Mouse (Mus musculus) kidney, embryonic 15.5 days (tissue): Measurements from ENCODE around the gene Tnfrsf4. TPM values are rescaled to one million over a fixed set of nuclear protein-coding genes. Genes with fewer than 3 reads are reported as not detected.
A peak's percentile ranks its signal among the peaks of the same experiment; 100 is the strongest.

Source experiments
- ATAC-seq: fragments of 200-750 bp; cut with Nextera tagmentation; replicated peaks from 2 replicates; pipeline ENCODE4 v1.8.0; 2017; ENCODE audit warnings: moderate TSS enrichment; ENCODE audit not compliant: low FRiP score
- H3K27ac ChIP-seq: fragments of 300-500 bp; sonication (generic); 2 replicates; pipeline ENCODE4 v1.5.1; 2015; ENCODE audit warnings: mild to moderate bottlenecking, inconsistent platforms
- H3K27me3 ChIP-seq: fragments of 300-500 bp; sonication (generic); 2 replicates; pipeline ENCODE4 v1.6.1; 2015; ENCODE audit warnings: inconsistent platforms
- H3K36me3 ChIP-seq: fragments of 300-500 bp; sonication (generic); 2 replicates; pipeline ENCODE4 v1.6.1; 2015; ENCODE audit warnings: inconsistent platforms
- H3K4me1 ChIP-seq: fragments of 300-500 bp; sonication (generic); 2 replicates; pipeline ENCODE4 v1.6.1; 2015; ENCODE audit warnings: inconsistent platforms
- H3K4me2 ChIP-seq: fragments of 300-500 bp; sonication (generic); 2 replicates; pipeline ENCODE4 v1.6.1; 2015; ENCODE audit warnings: moderate library complexity, mild to moderate bottlenecking, inconsistent platforms
- H3K4me3 ChIP-seq: fragments of 300-500 bp; sonication (generic); replicated peaks from 2 replicates; pipeline ENCODE4 v1.5.1; 2015; ENCODE audit warnings: mild to moderate bottlenecking, inconsistent platforms
- H3K9ac ChIP-seq: fragments of 300-500 bp; sonication (generic); 2 replicates; pipeline ENCODE4 v1.6.1; 2015; ENCODE audit warnings: mild to moderate bottlenecking, inconsistent platforms
- H3K9me3 ChIP-seq: fragments of 300-500 bp; sonication (generic); replicated peaks from 2 replicates; pipeline ENCODE4 v1.6.1; 2016; ENCODE audit warnings: inconsistent platforms
- WGBS: fragments of 180-500 bp; shearing (Covaris S2); methylation state at CpG from one replicate; pipeline ENCODE4 v1.1.7; 2015; ENCODE audit warnings: mixed read lengths; 5-methylcytosine and 5-hydroxymethylcytosine counted together
- polyA plus RNA-seq: library from polyadenylated mRNA; unstranded; fragments of >200 nt; fragmentation: Nextera tagmentation; extraction: Ambion mirVana; gene quantifications from 2 replicates; pipeline ENCODE4 v1.2.1, GENCODE M21; 2015

The Tnfrsf4 gene
- polyA plus RNA-seq = 0.72 and 0.78 TPM in 2 replicates

DNA sequence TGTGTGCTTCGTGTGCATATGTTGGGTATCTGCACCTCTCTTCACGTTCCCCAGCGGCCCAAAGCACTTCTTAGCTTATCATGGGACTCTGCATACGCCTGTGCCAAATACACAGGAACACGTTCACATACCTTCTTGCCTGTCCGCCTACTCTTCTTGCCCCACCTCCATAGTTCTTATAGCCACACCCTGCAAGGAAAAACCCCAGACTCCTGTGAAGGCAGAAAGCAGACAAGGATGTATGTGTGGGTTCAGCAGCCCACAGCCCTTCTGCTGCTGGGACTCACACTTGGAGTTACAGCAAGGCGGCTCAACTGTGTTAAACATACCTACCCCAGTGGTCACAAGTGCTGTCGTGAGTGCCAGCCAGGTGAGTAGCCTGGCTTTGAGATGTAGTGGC lies at the start of gene Tnfrsf4:
Tnfrsf4 (plus strand) TSS at position 207 of the 400 bp plus-strand sequence.
- no peaks in the 10 kb centered on the region for H3K4me1 ChIP-seq
- ATAC-seq = no peak
- peaks cover 58% of the 10 kb centered on the region for H3K36me3 ChIP-seq
- H3K27me3 ChIP-seq = no peaks in the 10 kb centered on the region
- no peak within 1 kb of the TSS for H3K27ac ChIP-seq
- H3K9me3 ChIP-seq = no peaks in the 10 kb centered on the region
- WGBS = 85% methylated on average over 8 of the region's 8 CpGs
- no peak within 1 kb of the TSS for H3K9ac ChIP-seq
- H3K4me3 ChIP-seq = no peak within 1 kb of the TSS
- no peak within 1 kb of the TSS for H3K4me2 ChIP-seq

DNA sequence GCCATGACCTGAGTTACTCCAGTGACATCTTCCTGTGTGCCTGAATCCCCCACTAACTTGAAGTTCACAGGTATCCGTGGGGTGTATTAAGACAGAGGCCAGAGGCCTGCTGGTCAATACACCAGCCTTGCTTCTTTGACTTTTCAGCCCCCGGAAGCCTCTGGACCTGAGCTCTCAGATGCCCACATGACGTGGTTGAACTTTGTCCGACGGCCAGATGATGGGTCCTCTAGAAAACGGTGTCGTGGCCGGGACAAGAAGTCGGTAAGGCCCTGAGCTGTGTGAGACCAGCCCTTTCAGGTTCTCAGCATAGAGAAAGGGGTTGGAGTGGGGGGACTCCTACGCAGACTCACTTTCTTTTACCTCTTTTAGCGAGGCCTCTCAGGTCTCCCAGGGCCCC lies 49.2 kb upstream of the Tnfrsf4 start:
- Histone ChIP-seq H3K4me2 (0 out of 2 replicates have a peak overlapping the region, but pooled peaks have one; percentile 94), H3K9ac (no peak overlapping the region), H3K4me3 (no peak overlapping the region), H3K36me3 (peaks cover 46% of the 10 kb centered on the region), H3K9me3 (no peaks in the 10 kb centered on the region), H3K4me1 (peaks cover 44% of the 10 kb centered on the region), H3K27ac (no peak overlapping the region), H3K27me3 (no peaks in the 10 kb centered on the region)
- WGBS = 88% methylated on average over 11 of the region's 11 CpGs
- no peak for ATAC-seq

GRCm38 (mm10) chr4:155969043-155969653 lies 44.5 kb upstream of the Tnfrsf4 start:
- H3K27me3 ChIP-seq = no peaks in the 10 kb centered on the region
- peak; percentile 76 for ATAC-seq
- WGBS = 39% methylated on average over 13 of the region's 13 CpGs
- peaks cover 41% of the 10 kb centered on the region for H3K4me1 ChIP-seq
- no peak overlapping the region for H3K9ac ChIP-seq
- H3K4me3 ChIP-seq = no peak overlapping the region
- H3K27ac ChIP-seq = peak overlapping the region; percentile 86
- H3K4me2 ChIP-seq = peak overlapping the region; percentile 23; the same call in 1 of the 2 replicates
- peaks cover 35% of the 10 kb centered on the region for H3K36me3 ChIP-seq
- no peaks in the 10 kb centered on the region for H3K9me3 ChIP-seq

DNA sequence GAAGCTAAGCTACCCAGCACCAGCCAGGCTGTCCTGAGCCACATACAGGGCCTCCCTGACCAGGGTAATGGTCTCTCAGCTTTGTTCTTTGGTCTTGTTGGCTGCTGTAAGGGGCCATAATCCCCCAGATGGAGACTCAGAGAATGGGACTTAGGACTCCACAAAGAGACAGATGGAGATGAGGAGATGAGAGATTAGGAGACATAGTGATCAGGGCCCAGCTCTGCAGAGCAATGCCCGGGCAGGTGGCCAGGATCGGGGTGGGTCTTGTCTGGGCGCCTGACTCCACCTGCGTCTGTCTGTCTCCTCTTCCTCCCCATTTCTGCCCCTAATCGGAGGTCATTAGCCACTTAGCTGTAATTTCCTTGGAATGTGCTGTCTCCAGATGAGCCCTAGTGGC lies 43.4 kb upstream of the Tnfrsf4 start:
- Histone ChIP-seq H3K9ac (no peak overlapping the region), H3K36me3 (peaks cover 24% of the 10 kb centered on the region), H3K4me3 (no peak overlapping the region), H3K4me2 (no peak overlapping the region), H3K27ac (peak overlapping the region; percentile 82; the same call in 1 of the 2 replicates), H3K4me1 (peaks cover 40% of the 10 kb centered on the region), H3K27me3 (no peaks in the 10 kb centered on the region), H3K9me3 (no peaks in the 10 kb centered on the region)
- no peak for ATAC-seq
- WGBS = 82% methylated on average over 5 of the region's 5 CpGs

DNA sequence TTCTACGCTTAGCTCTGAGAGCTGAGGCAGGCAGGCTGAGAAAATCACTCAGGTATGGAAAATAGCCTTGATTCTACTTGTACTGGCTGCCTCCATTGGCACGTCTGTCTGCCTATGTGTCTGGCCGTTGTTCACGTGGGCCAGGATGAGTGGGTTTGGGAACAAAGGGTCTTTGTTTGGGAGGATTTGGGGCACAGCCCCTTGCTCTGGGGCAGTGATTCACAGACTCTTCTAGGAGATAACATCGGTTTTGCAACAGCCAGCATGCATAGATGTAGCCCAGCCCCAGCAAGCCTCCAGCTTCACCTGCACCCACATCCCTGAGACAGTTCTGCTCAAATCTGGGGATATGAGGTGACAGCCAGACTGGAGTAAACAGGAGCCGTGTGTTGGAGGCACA lies 41.0 kb upstream of the Tnfrsf4 start:
- no peak overlapping the region for H3K4me2 ChIP-seq
- no peaks in the 10 kb centered on the region for H3K27me3 ChIP-seq
- H3K9ac ChIP-seq = no peak overlapping the region
- no peak for ATAC-seq
- 0 out of 2 replicates have a peak, but pooled peaks cover 2% of the 10 kb centered on the region for H3K36me3 ChIP-seq
- H3K4me1 ChIP-seq = peaks cover 40% of the 10 kb centered on the region
- WGBS = 59% methylated on average over 6 of the region's 6 CpGs
- no peaks in the 10 kb centered on the region for H3K9me3 ChIP-seq
- no peak overlapping the region for H3K4me3 ChIP-seq
- peak overlapping the region; percentile 77 for H3K27ac ChIP-seq

DNA sequence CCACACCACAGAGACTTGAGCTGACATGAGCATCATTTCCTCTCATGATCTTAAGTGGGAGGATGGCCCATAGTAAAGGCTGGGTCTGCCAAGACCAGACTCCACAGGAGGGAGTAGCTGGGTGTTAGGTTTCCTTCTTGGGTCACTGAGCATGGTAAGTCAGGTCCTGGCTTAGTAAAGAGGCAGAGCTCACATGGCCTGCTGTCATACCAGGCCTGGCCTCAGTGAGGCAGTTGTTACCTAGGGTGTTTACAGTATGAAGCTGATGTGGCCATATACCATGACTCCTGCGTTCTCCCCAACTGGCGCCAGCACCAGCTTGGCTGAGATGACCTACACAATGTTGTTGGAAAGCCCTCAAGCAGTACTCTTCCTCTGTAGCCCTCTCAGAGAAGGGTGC lies 40.4 kb upstream of the Tnfrsf4 start:
- Histone ChIP-seq H3K9me3 (no peaks in the 10 kb centered on the region), H3K27me3 (no peaks in the 10 kb centered on the region), H3K27ac (peak overlapping the region; percentile 77), H3K9ac (no peak overlapping the region), H3K4me2 (no peak overlapping the region), H3K4me3 (no peak overlapping the region), H3K36me3 (no peaks in the 10 kb centered on the region), H3K4me1 (peaks cover 38% of the 10 kb centered on the region)
- ATAC-seq = peak; percentile 82
- 43% methylated on average over 2 of the region's 2 CpGs for WGBS

DNA sequence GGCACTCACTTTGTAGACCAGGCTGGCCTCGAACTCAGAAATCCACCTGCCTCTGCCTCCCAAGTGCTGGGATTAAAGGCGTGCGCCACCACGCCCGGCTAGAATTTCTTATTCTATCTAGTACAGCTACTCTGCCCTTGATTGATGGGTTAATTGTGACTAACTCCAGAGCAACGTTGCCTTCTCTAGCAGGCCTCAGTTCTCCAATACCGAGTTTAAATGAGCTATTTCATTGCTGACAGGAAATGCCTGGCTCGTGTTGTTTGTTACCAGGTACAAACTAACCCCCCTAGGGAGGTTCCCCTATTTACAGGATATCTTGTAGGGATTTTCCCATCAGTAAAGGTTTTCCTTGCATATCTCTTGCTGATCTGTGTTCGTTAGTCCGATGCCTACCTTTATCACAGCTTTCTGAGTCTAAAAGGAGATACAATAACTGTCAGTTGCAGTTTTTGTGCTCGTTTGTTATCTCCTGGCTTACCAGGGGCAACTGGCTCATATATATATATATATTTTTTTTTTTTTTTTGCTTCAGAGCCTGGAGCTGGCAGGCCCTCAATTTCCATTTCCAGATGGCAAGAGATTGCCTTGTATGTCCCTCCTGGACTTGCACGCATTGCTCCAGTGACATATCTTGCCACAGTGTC lies 32.1 kb upstream of the Tnfrsf4 start:
- Histone ChIP-seq H3K4me3 (no peak overlapping the region), H3K36me3 (no peaks in the 10 kb centered on the region), H3K4me2 (no peak overlapping the region), H3K27ac (no peak overlapping the region), H3K4me1 (0 out of 2 replicates have a peak, but pooled peaks cover 2% of the 10 kb centered on the region), H3K9me3 (no peaks in the 10 kb centered on the region), H3K9ac (no peak overlapping the region), H3K27me3 (no peaks in the 10 kb centered on the region)
- WGBS = 75% methylated on average over 12 of the region's 12 CpGs
- ATAC-seq = no peak

DNA sequence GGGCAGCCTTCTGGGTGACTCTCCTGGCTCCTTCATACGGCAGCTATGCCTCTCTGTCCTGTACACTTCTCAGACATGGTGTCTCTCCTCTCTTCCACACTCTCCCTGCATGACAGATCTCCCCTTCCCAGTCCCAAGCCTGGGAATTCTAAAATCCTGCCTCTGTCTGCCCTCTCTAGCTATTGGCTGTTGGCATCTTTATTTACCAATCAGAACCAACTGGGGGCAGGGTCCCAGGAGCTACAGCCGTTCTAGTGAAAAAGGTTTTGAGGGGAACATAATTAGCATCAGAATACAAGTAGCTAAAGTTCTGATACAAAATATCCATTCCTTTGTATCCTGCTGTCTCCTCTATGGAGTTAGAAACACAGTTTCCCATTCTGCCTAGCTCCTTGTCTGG lies 29.9 kb upstream of the Tnfrsf4 start:
- 0 out of 2 replicates have a peak, but pooled peaks cover 2% of the 10 kb centered on the region for H3K4me1 ChIP-seq
- no peaks in the 10 kb centered on the region for H3K9me3 ChIP-seq
- H3K4me2 ChIP-seq = no peak overlapping the region
- ATAC-seq = no peak
- no peaks in the 10 kb centered on the region for H3K27me3 ChIP-seq
- H3K4me3 ChIP-seq = no peak overlapping the region
- no peak overlapping the region for H3K9ac ChIP-seq
- WGBS = 18% methylated on average over 2 of the region's 2 CpGs
- H3K27ac ChIP-seq = no peak overlapping the region
- no peaks in the 10 kb centered on the region for H3K36me3 ChIP-seq

DNA sequence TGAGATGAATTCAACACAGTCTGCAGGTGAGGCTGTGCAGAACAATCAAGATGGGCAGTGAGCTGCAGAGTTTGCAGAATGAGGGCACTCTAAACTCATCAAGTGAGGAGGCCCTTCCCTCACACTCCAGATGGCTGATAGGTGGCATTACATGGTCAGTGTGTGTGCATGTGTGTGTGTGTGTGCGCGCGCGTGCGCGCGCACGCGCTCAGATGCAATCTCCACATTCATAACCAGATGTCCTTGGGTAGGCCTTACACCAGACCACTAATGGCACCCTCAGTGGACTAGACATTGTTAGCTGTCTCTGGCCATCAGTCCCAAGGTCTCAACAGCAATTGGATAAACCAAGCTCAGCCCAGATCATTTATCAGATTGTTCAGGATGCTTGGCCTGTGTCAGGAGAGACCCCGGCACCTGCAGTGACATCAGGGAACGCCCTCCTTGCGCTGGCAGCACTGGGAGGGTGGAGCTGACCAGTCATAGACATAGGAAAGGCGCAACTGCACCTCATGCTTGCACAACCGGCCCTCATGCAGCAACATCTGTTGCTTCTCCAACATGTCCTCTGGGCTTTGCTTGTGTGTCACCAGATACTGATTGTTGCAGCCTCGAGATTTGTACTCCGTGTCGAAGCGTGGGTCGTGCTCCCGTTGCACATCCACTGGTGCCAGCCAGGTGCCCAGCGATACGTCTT lies 22.3 kb upstream of the Tnfrsf4 start:
- no peaks in the 10 kb centered on the region for H3K27me3 ChIP-seq
- H3K9ac ChIP-seq = peak overlapping the region; percentile 72
- no peaks in the 10 kb centered on the region for H3K9me3 ChIP-seq
- H3K4me2 ChIP-seq = peak overlapping the region; percentile 98
- peak overlapping the region; percentile 68 for H3K4me3 ChIP-seq
- H3K27ac ChIP-seq = peak overlapping the region; percentile 97
- peak; percentile 1; the same call in 1 of the 2 replicates for ATAC-seq
- peaks cover 28% of the 10 kb centered on the region for H3K4me1 ChIP-seq
- peaks cover 17% of the 10 kb centered on the region for H3K36me3 ChIP-seq
- 83% methylated on average over 22 of the region's 22 CpGs for WGBS

GRCm38 (mm10) chr4:155991908-155992230 lies 21.8 kb upstream of the Tnfrsf4 start:
- H3K4me3 ChIP-seq = peak overlapping the region; percentile 68
- H3K4me2 ChIP-seq = peak overlapping the region; percentile 98
- peak overlapping the region; percentile 72 for H3K9ac ChIP-seq
- ATAC-seq = peak; percentile 9
- no peaks in the 10 kb centered on the region for H3K27me3 ChIP-seq
- WGBS = 27% methylated on average over 37 of the region's 37 CpGs
- peaks cover 28% of the 10 kb centered on the region for H3K4me1 ChIP-seq
- peaks cover 22% of the 10 kb centered on the region for H3K36me3 ChIP-seq
- H3K9me3 ChIP-seq = no peaks in the 10 kb centered on the region
- peak overlapping the region; percentile 97 for H3K27ac ChIP-seq

GRCm38 (mm10) chr4:155992241-155992905 lies 21.3 kb upstream of the Tnfrsf4 start, which contains the start of the genes B3galt6 and Sdf4:
TSS of gene B3galt6 (minus strand) at chr4:155992649.
TSS of gene Sdf4 (plus strand) at chr4:155992872.
- peak within 1 kb of the TSS; percentile 68 for H3K4me3 ChIP-seq
- H3K27me3 ChIP-seq = no peaks in the 10 kb centered on the region
- H3K4me2 ChIP-seq = peak within 1 kb of the TSS; percentile 98
- H3K9ac ChIP-seq = peak within 1 kb of the TSS; percentile 72
- H3K4me1 ChIP-seq = peaks cover 28% of the 10 kb centered on the region
- peaks cover 27% of the 10 kb centered on the region for H3K36me3 ChIP-seq
- peak; percentile 87 for ATAC-seq
- no peaks in the 10 kb centered on the region for H3K9me3 ChIP-seq
- peak within 1 kb of the TSS; percentile 97 for H3K27ac ChIP-seq
- WGBS = under 1% methylated on average over 99 of the region's 99 CpGs
